Mouse (Mus musculus) gastrocnemius, postnatal 36 days (tissue): ENCODE measurements around the gene Osm. TPM values are rescaled to one million over a fixed set of nuclear protein-coding genes. Genes with fewer than 3 reads are reported as not detected.

ENCODE experiments used
- DNase-seq, 2 experiments: peaks; one replicate each; pipeline ENCODE4 v3.0.0; 2022
- intact Hi-C: fragments of 180-260 bp; cut with DNase I; formaldehyde crosslinking; loops from one replicate; pipeline ENCODE4 v1.15.1; 2025
- total RNA-seq, 2 experiments: library from RNA; stranded (reverse); gene quantifications; 2 replicates each; pipeline ENCODE4 v1.2.3; 2021

Osm gene
- total RNA-seq, 2 experiments from 2014 or later, result not detected

DNA sequence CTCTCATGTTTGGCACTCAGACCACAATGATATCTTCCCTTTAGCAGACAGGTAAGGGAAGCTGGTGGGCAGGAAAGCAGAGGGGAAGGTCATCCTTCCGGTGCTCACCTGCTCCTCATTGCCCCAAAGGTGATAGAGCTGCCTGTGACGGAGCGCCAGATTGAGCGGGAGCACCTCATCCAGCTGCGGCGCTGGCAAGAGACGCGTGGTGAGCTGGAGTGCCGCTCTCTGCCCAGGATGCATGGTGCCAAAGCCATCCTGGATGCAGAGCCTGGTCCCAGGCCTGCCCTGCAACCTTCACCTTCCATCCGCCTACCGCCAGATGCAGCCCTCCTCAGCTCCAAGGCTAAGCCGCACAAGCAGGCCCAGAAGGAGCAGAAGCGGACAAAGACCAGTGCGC is 21.6 kb upstream of the Osm start:
- DNase-seq, result no peak
- intact Hi-C loops, result no loop called here

DNA sequence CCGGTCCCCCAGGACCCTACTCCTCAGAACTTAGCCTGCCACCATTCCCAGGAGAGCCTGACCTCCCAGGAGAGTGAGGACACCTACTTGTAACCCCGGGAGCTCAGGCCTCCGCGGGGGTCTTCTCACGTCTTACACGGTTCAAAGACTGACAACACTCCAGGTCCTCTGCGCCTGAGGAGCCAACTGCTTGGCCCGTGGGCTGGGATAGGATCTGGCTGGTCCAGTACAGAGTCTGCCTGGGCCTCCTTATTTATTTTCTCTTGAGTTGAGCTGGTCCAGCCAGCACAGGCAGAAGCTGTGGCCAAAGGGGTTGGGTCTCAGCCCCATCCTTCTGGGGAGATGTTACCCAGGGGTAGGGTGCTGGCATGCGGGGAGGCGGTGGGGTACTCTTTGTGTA is 21.2 kb upstream of the Osm start:
- DNase-seq, result no peak
- intact Hi-C loops, result loop anchor here (5.0 kb wide), 1 partner anchor 33 kb away; no protein-coding TSS in a partner anchor

DNA sequence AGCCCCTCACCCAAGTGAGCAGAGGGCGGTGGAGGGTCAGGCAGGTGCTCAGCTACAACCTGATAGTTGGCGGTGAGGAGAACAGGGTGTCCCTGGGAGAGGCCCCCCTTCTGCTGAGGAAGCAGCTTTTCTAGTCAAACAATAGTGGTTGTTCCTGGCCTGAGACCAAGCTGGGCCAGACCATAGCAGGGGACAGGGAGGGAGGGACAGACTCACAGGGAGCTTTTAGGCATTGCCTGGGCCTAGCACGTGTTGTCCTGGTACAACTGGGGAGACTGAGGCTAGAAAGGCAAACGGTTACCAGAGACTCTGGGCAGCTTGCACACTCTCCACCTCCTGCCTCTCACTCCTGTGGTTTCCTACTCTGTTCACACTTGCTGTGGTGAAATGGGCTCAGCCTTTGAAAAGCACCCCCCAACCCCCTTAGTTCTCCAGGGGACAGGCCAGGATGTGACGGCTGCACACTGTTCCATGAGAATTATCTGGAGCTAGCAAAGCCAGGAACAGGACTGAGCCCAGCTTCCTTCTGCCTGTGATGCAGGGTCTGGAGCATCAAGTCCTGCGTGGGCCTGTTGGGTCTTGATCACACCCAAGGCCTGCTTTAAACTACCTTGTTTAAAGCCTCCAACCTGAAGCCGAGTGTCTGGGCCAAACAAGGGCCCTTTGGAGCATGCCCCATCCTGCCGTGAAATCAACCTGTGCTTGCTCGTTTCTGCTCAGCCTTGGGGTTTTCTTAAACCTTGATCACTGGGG is 19.8 kb upstream of the Osm start:
- DNase-seq, result peak; percentile 38 to 41
- intact Hi-C loops, result loop anchor here (5.0 kb wide), 1 partner anchor 34 kb away; no protein-coding TSS in a partner anchor

DNA sequence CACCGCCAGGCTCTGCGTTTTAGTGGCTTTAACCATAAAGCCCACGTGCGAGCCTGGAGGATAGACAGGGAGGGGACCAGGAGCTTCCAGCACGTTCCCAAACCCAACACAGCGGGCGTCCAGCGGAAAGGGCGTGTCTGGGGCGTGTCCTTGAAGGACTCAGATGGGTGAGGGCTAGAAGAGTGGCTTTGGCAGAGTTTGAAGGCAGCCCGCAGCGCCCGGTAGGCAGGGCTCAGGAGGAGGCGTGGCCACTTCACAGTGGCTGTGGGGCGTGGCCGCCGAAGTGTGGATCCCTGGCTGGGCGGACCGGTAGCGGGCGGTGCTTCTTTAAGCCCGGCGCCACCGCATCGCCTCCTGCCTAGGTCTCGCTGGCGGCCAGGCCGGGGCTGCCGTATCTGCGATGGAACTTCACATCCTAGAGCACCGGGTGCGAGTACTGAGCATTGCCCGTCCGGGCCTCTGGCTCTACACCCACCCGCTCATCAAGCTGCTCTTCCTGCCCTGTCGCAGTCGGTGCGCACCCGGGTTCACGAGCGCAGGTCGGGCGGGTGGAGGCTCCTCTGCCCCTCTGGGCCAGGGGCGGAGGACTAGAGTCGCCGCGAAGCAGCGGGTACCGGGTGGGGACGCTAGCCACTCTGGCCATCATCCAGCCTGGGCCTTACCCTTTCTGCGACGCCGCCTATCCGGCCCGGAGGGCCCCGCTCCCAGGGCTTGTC is 18.1 kb upstream of the Osm start, which contains the start of gene Castor1:
TSS of gene Castor1 (plus strand) at position 312 of the 716 bp plus-strand sequence.
- intact Hi-C loops, result loop anchor here (1.0 to 5.0 kb wide), 2 partner anchors 36 to 83 kb away; partner anchors contain the start of gene Rnf215
- peak; percentile 83 to 88 for DNase-seq

DNA sequence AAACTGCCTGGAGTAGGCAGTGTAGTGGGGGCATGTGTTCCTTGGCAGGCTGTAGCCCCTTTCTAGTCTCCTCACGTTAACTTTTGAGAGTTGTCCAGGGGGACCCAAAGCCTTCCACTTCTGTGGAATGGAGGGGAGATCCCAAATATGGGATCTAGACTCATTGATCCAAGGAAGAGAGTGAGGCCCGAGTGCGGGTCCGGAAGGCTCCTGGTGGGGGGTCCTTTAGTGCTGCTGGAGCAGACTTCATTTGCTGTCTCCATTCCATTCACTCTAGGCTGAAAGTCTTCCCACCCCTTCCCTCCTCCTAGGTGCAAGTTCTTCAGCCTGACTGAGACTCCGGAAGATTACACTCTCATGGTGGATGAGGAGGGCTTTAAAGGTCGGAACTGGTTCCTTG is 17.6 kb upstream of the Osm start:
- DNase-seq, result no peak
- intact Hi-C loops, result loop anchor here (1.0 to 5.0 kb wide), 2 partner anchors 36 to 83 kb away; partner anchors contain the start of gene Rnf215

DNA sequence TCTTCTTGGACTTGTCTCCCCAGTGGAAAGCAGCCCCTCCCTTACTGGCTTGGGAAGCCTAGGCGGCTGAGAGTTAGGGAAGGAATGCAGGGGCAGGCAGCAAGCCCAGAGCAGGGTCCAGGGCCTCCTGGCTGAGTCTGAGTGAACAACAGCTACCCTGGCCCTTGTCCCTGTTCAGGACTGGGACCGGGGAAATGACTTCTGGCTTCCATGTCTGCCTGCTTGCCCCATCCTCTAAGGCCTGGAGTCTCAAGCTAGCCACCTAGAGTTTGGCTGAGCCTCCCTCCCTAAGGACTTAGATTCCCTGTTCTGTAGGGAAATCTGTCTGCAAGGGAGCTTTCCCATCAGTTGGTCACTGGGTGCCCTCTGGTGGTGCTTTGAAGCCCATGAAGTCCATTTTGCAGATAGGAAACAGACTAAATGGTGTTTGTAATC is 16.9 kb upstream of the Osm start:
- DNase-seq, result peak; percentile 70
- intact Hi-C loops, result loop anchor here (5.0 kb wide), 1 partner anchor 37 kb away; no protein-coding TSS in a partner anchor

DNA sequence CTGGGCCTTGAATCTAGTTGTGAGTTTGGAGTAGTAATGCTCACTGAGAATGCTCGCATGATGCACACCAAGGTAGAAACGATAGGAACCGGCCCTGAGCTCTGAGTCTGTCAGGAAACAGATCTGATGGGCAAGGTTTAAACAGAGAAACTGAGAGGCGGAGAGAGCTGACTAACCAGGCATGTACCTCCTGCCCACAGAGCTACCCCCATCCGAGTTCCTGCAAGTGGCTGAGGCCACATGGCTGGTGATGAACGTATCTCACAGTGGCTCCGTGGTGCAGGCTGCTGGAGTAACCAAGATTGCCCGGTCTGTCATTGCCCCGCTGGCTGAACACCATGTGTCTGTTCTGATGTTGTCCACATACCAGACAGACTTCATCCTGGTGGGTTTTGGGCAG is 16.3 kb upstream of the Osm start:
- DNase-seq, result no peak
- intact Hi-C loops, result loop anchor here (5.0 kb wide), 1 partner anchor 38 kb away; no protein-coding TSS in a partner anchor

DNA sequence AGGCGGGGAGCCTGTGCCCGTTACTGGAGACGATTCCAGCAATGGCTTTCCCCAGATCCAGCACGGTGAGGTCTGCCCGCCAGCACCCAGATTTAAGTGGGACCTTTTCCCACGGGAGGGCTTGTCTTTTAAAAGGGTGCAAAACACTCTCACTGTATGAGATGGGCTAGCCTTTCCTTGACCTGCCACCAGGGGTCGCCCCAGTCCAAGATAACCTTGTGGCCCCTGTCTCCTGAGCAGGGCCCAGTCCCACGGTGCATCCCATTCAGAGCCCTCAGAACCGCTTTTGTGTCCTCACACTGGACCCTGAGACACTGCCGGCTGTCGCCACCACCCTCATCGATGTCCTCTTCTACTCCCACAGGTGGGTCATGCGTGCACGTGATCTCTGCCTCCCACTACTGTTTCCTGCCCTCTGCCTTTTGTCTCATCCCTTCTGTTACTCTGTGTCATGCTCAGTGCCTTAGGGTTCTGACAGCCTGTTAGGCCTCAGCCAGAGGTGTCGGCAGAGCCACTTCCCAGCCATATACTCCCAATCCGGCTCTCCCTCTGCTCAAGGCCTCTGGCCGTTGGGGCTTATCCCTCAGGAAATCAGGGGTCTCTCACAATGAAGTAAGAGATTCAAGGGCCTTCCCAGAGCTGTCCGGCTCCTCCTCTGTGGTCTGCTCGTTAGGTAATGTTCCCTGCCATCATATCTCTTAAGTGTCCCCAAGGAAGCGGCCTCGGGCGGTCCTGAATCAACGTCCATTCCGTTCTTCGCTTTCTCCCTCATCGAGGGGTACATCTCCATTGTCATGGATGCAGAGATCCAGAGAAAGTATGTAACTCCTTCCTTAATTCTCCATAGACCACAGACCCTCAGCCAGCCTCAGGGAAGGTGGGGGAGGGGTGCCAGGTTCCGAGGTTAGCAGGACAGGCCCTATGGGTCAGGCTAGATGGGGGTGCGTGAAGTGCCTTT is 15.5 kb upstream of the Osm start:
- intact Hi-C loops, result loop anchor here (1.0 kb wide), 2 partner anchors 38 to 202 kb away; no protein-coding TSS in a partner anchor
- DNase-seq, result peak; percentile 78 to 81

DNA sequence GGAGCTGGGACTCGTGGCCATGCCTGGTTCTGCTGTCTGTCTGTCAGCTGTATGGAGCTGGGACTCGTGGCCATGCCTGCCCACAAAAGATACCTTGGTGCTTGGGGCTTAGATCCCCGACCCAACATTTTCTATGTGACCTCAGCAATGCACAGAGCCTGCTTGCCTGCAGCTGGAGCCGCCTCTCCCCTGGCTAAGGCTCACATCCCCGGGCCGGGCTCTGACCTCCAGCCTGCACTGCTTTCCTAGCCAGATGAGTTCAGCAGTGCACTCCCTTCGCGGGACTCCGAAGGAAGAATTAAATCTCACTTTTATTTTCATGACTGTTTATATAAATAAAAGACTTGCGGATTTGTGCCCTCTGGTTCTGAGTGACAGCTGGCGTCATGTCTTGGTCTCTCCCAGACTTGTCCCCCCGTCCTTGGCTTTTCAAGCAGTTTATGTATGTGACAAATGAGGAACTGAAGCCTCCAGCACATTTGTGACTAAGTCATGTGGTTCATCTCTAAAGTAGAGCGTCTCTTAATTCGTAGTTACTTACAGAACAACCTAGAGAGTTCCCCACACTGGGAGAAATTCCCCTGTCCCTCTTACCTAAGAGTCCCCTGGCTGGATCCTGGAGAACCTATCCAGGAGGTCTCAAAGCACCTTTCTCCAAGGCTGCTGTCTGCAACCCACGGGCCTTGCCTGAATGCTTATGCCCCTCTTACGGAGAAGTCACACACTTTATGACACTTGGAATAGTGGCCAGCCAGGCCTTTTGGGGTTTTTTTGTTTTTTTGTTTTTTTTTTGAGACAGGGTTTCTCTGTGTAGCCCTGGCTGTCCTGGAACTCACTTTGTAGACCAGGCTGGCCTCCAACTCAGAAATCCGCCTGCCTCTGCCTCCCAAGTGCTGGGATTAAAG is 13.9 kb upstream of the Osm start:
- intact Hi-C loops, result no loop called here
- DNase-seq, result no peak

DNA sequence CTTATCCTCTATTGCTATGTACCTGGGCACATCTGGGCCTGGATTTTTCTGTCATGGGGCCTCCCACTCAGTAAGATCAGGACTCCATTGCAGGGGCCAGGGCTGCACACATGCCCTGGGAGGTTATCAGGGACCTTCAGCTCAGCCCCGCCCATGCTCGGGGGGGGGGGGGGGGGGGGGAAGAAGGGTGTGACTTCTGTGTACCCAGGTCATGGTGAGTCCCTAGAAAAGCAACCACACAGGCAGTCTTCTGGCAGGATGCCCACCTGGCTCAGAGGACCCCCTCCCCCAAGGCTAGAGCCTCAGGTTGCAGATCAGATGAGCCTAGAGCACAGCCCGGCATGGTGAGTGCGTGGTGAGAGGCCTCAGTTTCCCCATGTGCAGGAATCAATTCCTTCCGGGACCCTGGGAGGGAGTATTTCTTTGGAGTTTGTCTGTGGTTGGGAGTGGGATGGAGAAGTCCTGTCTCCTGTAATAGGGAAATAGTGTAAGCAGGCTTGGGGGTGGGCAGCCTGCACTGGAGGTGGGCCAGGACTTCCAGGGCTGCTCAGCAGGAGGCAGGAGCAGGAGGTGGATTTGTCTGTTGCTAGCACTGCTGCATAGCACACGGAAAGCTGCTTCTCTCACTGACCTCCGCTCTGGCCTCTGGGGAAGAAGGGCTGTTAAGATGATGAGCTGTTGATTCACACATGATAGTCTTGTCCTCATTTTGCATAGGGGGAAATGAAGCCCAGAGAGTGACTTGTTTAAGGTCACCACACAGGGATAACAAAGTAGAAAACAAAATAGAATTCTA is 12.6 kb upstream of the Osm start:
- DNase-seq, result no peak
- intact Hi-C loops, result no loop called here

DNA sequence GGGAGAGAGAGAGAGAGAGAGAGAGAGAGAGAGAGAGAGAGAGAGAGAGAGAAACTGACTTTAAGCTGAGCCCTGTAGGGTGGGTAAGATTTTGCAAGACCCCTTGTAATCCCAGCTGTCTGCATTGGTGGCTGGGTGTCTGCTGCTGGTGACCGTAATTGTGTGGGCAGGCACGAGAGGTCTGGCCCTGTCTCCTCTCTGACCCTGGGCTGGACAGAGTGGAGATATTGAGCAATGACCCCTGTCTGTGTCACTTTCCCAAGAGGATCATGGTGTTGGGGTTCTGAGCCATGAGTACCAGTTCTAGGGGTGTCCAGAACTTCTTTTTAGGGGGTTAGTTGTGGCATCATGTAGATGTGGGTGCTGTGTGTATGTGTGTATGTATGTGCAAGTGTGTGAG is 12.0 kb upstream of the Osm start:
- DNase-seq, result no peak
- intact Hi-C loops, result no loop called here

DNA sequence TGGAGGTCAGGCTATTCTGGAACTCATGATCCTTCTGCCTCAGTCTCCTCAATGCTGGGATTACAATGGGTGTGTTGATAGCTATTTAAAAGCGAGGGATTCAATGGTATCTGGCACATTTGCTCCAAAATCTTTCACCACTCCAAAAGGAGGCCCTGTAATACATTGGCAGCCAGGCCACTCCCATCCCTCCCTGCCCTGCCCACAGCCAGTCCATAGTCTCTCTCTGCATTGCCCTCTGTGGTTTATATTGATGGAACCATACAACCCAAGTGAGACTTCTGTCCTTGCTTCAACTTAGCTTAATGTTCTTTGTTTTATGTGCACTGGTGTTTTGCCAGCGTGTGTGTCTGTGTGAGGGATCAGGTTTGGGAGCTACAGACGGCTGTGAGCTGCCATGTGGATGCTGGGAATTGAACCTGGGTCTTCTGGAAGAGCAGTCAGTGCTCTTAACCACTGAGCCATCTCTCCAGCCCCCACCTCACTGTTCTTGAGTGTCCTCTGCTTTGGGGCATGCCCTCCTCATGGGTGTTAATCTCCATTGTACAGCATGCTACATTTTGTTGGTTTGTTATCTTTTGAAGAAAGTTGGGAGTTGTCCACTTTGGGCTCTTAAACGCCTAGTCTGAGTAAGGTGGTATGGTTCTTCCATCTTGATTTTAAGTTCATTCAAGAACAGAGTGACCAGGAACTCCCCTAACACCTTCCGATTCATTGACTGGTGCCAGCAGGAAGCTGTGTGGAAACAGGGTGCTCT is 9.5 kb upstream of the Osm start:
- intact Hi-C loops, result no loop called here
- no peak for DNase-seq

DNA sequence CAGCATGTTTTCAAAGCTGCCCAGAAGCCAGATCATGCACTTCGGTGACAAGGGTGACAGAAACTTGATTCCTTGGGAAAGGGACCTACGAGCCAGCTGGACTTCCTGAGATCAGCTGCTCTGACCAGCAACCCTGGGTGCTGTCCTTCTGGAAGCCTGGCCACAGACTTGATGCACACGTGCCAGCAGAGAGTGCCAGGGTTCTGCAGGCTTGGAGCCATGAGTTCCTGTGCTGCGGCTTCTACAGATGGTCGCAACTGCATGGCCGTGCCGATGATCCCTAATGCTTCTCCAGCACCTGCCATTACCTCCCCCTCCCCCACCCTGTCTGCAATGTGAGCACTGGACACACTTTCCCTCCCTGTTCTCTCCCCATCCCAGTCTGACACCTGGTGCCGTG is 7.8 kb upstream of the Osm start:
- peak; percentile 48 to 50 for DNase-seq
- intact Hi-C loops, result no loop called here

DNA sequence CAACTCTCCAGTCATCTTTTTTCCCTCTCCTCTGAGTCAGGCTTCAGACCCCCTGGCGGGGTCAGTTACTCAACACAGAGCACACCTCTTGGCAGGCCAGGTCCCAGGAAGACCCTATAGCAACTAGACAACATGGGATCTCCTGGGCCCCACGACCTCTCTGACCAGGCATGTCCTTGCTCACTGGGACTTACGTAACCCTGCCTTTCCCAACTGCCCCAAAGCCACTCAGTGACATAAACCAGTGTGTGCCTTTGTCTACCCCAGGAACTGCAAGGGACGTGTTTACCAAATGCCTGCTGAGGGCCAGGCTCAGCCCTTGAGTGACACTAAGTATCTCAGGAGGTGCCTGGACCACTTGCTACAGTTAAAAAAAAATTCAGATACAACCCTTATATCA is 6.4 kb upstream of the Osm start:
- intact Hi-C loops, result no loop called here
- DNase-seq, result no peak

DNA sequence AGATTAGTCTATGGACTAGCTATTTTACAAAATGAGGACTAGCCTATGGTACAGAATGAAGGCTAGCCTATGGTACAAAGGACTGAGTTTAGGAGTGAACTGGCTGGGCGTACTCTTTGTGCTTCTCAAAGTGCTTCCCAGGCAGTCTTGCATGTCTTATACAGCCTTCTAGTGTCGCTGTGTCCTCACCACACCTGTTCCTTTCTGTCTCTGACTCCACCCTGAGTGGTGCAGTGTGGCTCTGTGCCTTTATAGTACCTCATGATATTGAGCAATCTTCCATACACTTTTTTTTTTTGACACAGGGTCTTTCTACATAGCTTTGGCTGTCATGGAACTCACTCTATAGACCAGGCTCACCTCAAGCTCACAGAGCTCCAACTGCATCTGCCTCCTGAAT is 4.8 kb upstream of the Osm start:
- intact Hi-C loops, result no loop called here
- DNase-seq, result no peak

DNA sequence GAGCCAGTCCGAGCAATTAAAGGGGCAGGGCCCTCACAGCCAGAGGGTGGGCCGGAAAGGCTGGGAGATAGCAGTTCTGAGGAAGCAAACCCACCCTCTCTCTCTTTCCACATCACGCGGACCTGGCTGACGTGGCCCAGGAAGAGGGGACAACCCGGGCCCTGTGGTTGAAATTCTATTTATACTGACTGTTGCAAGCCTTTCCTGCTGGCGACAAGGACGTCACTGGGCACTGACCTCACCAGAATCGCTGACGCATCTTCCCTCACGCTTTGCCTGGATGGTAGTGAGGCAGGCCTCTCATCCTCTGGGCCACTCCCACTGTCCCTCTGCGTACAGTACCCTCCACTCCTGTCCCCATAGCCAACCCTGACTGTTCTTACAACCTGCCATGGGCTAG is 3.6 kb upstream of the Osm start:
- intact Hi-C loops, result no loop called here
- no peak for DNase-seq

DNA sequence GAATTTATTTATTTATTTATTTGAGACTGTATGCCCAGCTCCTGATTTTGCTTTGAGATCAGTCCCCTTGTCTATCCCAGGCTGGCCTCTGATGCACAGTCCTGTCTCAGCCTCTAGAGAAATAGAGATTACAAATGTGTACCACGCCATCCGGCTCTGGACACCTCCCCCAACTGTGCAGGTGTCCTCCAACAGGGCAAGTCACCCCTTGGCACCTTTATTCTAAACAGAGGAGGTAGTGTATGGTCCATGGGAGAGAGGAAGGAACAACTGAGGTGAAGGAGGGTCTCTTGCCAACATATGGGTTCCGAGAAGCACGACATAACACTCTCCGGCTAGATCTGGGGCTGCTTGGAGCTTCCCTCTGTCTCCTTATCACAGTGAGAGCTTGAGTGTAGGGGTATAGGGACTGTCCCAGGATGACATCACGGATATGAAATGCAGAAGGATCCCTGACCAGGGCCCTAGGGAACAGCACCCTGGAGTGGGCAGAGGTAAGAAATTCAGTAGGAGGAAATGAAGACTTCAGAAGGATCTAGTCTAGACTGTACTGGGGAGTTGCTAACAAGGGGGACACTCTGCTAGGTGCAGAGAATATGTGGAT is 1.1 kb upstream of the Osm start:
- intact Hi-C loops, result no loop called here
- DNase-seq, result no peak
